Mouse (Mus musculus): ENCODE results near the gene Anp32b. TPM values are rescaled to one million over a fixed set of nuclear protein-coding genes. Genes with fewer than 3 reads are reported as not detected.

Anp32b gene
- total and polyA plus RNA-seq, 3 experiments: 41.1 to 547 TPM; not detected in 1

DNA sequence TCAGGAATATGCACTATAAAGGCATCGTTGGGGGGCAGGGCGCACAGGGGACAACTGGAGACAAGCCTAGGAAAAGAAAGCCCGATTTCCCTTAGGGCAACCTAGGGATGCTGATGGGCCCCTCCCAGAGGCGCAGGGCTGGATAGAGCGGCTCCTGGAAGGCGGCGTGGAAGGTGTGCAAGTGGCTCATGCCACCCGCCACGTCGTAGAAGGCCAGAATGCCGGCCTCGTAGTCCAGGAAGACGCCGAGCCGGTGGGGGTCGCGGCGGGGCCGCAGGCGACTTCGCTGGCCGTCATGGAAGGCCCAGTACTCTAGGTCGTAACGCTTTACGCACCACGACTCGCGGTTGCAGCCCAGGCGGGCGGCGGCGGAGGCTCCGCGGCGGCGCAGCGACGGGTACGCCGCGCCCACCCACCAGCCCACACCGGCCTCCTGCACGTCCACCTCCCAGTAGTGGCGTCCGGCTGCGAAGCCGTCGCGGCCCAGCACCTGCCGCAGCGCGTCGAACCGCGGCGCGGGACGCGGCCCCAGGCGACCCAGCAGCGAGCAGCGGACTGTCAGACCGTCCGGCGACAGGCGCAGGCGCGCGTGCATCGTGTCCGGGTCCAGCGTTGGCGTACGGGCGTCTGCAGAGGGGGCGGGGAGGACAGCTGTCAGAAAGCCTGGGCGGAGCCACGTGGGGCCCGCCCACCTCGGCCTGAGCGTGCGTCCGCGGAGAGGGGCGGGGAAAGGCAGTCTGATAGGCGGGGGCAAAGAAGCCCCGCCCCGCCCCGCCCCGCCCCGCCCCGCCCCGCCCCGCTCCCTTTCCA lies 56.3 kb downstream of the Anp32b start:
- H3K9ac ChIP-seq (ENCODE audit: control insufficient read depth, low read depth, low read length, poor library complexity, severe bottlenecking): peak overlapping the region; percentile 72
- H3K27ac ChIP-seq (ENCODE audit: control insufficient read depth, low read depth, low read length): no peak overlapping the region
- no peaks in the 10 kb centered on the region; the same call in 1 of the 2 replicates for H3K79me2 ChIP-seq (ENCODE audit: control insufficient read depth, insufficient read depth, low read length, poor library complexity)
- H3K36me3 ChIP-seq (ENCODE audit: control insufficient read depth in 1 of 2, insufficient read depth in 2 of 2, low read length in 2 of 2): peaks cover 2 to 10% of the 10 kb centered on the region in 2 experiments; a peak in 2 of 4 replicates
- H3K27me3 ChIP-seq (ENCODE audit: control insufficient read depth in 1 of 2, insufficient read depth in 2 of 2, low read length in 2 of 2): no peaks in the 10 kb centered on the region
- peaks cover 6 to 14% of the 10 kb centered on the region in 2 experiments for H3K4me1 ChIP-seq (ENCODE audit: control insufficient read depth in 1 of 2, insufficient read depth in 2 of 2, low read length in 2 of 2)
- peak; percentile 96 for DNase-seq (ENCODE audit: low read depth, low spot score)
- no peaks in the 10 kb centered on the region for H3K9me3 ChIP-seq (replicated peaks; ENCODE audit: insufficient read depth, low read length)
- H3K4me3 ChIP-seq (ENCODE audit: control insufficient read depth in 1 of 2, insufficient read depth in 1 of 2, low read depth in 2 of 2, low read length in 2 of 2): peak overlapping the region; percentile 61 to 78
- no peak for TF ChIP-seq TAL1 (IDR thresholded peaks at IDR 0.05; ENCODE audit: low read length)
- TF ChIP-seq RCOR1 (IDR thresholded peaks at IDR 0.05; ENCODE audit: low read depth, low read length): no peak
- peak; percentile 84 for TF ChIP-seq MAX (IDR thresholded peaks at IDR 0.05; ENCODE audit: low read length)
- TF ChIP-seq TCF12 (IDR thresholded peaks at IDR 0.05; ENCODE audit: low read depth, low read length): peak; percentile 72
- no peak; the same call in 1 of the 2 replicates for TF ChIP-seq ZKSCAN1 (IDR thresholded peaks at IDR 0.05; ENCODE audit: low read depth, low read length)
- no peak for TF ChIP-seq JUND (IDR thresholded peaks at IDR 0.05; ENCODE audit: low read depth, low read length)
- no peak for TF ChIP-seq MAFK (IDR thresholded peaks at IDR 0.05; ENCODE audit: borderline replicate concordance, low read depth, low read length)
- no peak for TF ChIP-seq GABPA (IDR thresholded peaks at IDR 0.05; ENCODE audit: low read depth, low read length)
- peak; percentile 96 for TF ChIP-seq MXI1 (IDR thresholded peaks at IDR 0.05; ENCODE audit: low read depth, low read length)
- TF ChIP-seq MYC (IDR thresholded peaks at IDR 0.05; ENCODE audit: low read depth, low read length): peak; percentile 48; the same call in 1 of the 2 replicates
- TF ChIP-seq ZMIZ1 (IDR thresholded peaks at IDR 0.05; ENCODE audit: low read depth, low read length): peak; percentile 77; the same call in 1 of the 2 replicates
- TF ChIP-seq ETS1 (IDR thresholded peaks at IDR 0.05; ENCODE audit: low read depth, low read length): peak; percentile 22; the same call in 1 of the 2 replicates
- TF ChIP-seq E2F4 (IDR thresholded peaks at IDR 0.05; ENCODE audit: borderline replicate concordance, low read depth, low read length): no peak
- 0 out of 2 replicates have a peak, but pooled peaks have one; percentile 15 for TF ChIP-seq BHLHE40 (IDR thresholded peaks at IDR 0.05; ENCODE audit: borderline replicate concordance, low read depth, low read length)
- peak; percentile 74 for TF ChIP-seq NELFE (IDR thresholded peaks at IDR 0.05; ENCODE audit: low read depth, low read length)
- TF ChIP-seq POLR2A (IDR thresholded peaks at IDR 0.05; ENCODE audit: control insufficient read depth in 1 of 2, insufficient read depth in 1 of 2, low read depth in 1 of 2, low read length in 2 of 2, poor library complexity in 1 of 2): peak; percentile 62 to 66; a peak in 3 of 4 replicates
- TF ChIP-seq NRF1 (IDR thresholded peaks at IDR 0.05; ENCODE audit: insufficient read depth, low read depth, low read length, poor library complexity, severe bottlenecking): peak; percentile 84
- peak; percentile 49; the same call in 1 of the 2 replicates for TF ChIP-seq POLR2AphosphoS2 (IDR thresholded peaks at IDR 0.05; ENCODE audit: low read length)
- TF ChIP-seq USF2 (IDR thresholded peaks at IDR 0.05; ENCODE audit: borderline replicate concordance in 1 of 2, insufficient read depth in 1 of 2, low read depth in 1 of 2, low read length in 2 of 2): 0 out of 4 replicates have a peak, but pooled peaks of 1 of the 2 experiments have one; percentile 23
- peak; percentile 54; the same call in 1 of the 2 replicates for TF ChIP-seq TBP (IDR thresholded peaks at IDR 0.05; ENCODE audit: low read depth, low read length)
- TF ChIP-seq SIN3A (IDR thresholded peaks at IDR 0.05; ENCODE audit: low read length): peak; percentile 66
- no peak for TF ChIP-seq CHD1 (IDR thresholded peaks at IDR 0.05; ENCODE audit: low read depth, low read length)
- no peak for TF ChIP-seq ELF1 (IDR thresholded peaks at IDR 0.05; ENCODE audit: low read depth, low read length)
- TF ChIP-seq ZC3H11A (IDR thresholded peaks at IDR 0.05; ENCODE audit: low read depth, low read length): no peak
- TF ChIP-seq USF1 (IDR thresholded peaks at IDR 0.05; ENCODE audit: low read depth, low read length): peak; percentile 86
- peak; percentile 60 for TF ChIP-seq HCFC1 (IDR thresholded peaks at IDR 0.05; ENCODE audit: low read depth, low read length)
